Mouse (Mus musculus) thymus, postnatal 36 days (tissue): ENCODE measurements around the gene Gne.
A peak's percentile ranks its signal among the peaks of the same experiment; 100 is the strongest.

ENCODE experiments used
- DNase-seq, 2 experiments: peaks; one replicate each; pipeline ENCODE4 v3.0.0; 2022; ENCODE audit warnings: mixed read lengths in 2 of 2

Gene Gne

DNA sequence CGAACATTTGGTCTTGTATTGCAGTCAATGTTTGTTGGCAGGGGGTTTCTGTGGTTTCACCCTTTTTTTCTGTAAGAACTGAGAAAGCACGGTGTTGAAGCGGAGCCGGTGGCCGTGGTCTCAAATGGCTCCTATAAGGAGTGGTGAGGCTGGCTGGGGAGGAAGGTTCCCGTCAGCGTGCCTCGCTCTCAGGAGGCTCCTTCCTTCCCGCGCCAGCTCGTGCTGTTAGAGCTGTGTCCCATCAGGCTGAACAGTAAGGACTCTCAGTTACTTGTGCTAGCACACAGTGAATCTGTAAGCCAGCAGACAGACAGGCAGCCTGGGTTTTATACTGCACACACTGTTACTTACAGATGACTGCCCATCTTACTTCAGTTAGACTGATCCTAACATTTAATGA, 61.2 kb downstream of the Gne start:
- DNase-seq: peak; percentile 19 to 32

DNA sequence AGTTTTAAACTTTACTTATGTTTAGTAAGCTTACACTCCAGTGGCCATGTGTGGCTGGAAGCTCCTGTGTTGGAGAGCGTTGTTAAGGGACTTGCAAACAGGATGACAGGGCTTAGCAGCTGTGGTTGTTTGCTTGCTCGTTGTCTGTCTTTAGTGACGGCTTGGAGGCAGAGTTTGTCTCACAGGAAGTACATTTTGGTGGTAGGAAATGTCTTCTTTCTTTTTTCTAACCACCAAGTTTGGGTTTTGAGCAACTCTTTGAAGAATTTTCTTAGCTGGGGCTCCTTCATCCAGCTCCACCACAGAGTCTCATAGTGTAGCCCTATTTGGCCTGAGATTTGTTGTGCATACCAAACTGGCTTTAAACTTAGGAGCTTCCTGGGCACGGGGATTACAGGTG, 61.7 kb downstream of the Gne start:
- peak; percentile 23 to 35 for DNase-seq

DNA sequence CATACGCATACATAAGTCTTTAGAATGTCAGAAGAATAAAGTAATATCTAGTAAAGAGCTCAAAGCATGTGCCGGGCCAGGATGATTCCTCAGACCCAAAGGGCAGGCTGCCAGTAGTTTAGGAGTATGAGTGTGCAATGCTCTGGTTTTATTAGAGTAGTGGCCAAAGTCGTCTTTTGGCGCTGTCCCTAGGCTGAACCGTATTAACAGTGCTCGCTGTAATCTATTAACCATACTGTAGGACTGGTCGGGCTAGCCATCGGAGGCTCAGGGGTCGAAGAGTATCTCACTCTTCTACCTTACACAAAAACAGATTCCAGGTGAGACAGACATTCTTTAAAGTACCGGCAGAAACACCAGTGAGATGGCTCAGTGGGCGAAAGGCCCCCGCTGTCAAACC, 67.2 kb downstream of the Gne start:
- DNase-seq: no peak

DNA sequence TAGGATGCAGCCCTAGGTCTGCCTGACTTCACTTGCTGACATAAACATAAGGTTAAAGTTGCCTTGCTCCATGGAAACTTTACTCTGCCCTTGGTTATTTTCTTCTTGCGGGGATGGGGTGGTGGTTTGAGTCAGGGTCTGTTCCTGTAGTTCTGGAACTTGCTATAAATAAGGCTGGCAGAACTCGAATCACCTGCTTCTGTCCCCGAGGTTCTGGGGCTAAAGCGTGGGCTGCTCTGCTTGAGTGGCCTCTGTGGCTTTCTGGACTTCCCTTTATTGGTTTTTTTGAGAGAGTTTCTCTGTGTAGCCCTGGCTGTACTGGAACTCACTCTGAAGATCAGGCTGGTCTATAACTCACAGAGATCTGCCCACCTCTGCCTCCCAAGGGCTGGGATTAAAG, 67.9 kb downstream of the Gne start:
- no peak for DNase-seq

DNA sequence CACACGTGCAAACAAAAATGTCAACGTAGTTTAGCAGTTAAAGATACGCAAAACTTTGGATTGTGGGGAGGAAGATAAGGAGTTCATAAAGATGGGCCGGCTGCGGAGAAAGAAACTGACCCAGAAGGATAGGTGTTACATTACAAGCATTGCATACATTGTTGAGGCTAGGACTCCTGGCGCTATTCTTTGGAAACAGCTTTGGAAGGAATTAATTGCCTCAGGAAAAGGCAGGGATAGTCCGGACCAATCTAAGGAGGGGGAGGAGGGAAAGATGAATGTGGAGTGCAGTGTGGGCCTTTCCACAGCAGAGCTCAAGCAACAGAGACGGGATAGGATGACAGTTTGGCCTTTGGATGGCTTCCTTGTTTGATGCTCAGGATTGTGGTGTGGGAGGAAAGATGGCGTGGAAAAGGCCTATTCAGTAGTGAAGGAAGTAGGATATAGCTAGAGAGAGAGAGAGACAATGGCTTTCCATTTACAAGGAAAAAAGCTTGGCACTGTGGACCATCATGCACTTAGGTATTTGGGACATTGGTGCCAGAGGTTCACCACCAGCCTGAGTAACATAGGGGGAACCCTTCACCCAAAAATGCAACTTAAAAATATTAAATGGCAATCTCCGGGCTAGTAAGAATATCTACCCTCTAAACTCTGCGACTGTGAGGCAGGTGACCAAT, 70.4 kb downstream of the Gne start:
- DNase-seq: no peak

- peak; percentile 85 to 91 for DNase-seq
These were observed 71.3 kb downstream of the Gne start for GRCm38 (mm10) chr4:44012376-44013367.

GRCm38 (mm10) chr4:44011799-44012198, 72.2 kb downstream of the Gne start:
- no peak for DNase-seq

GRCm38 (mm10) chr4:44010893-44011292, 73.1 kb downstream of the Gne start:
- DNase-seq: no peak

GRCm38 (mm10) chr4:44010176-44010575, 73.8 kb downstream of the Gne start:
- DNase-seq: no peak

DNA sequence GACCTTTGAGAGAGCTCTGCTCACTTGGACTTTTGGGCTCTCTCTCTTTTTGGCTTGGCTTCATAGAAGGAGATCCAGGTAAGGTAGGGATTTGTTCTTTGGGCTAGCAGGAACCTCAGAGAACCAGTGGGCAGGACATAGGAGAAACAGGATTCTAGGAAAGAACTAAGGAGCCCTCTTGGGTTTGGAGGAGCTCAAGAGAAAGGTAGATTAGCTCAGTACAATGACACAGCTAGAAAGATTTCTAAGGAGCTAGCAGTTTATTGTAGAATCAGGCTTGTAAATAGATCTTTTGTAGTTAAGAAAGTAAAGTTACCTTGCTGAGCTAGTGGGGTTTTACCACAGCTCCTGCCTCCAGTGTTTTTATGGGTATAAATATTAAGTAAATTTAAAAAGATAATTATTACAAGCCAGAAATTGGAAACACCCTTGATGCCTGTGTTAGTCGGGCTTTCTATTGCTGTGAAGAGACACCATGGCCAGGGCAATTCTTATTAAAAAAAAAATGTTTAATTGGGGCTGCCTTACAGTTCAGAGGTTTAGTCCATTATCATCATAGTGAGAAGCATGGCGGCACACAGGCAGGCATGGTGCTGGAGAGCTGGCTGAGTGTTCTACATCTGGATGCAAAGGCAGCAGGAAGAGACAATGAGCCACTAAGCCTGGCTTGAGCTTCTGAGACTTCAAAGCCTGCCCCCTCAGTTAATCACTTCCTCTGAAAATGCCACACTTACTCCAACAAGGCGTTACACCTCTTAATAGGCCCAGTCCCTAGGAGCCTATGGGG, 79.2 kb downstream of the Gne start:
- no peak for DNase-seq

GRCm38 (mm10) chr4:44004126-44004525, 79.9 kb downstream of the Gne start, which contains the start of gene Clta:
TSS of gene Clta (plus strand) at chr4:44004452.
- no peak for DNase-seq

DNA sequence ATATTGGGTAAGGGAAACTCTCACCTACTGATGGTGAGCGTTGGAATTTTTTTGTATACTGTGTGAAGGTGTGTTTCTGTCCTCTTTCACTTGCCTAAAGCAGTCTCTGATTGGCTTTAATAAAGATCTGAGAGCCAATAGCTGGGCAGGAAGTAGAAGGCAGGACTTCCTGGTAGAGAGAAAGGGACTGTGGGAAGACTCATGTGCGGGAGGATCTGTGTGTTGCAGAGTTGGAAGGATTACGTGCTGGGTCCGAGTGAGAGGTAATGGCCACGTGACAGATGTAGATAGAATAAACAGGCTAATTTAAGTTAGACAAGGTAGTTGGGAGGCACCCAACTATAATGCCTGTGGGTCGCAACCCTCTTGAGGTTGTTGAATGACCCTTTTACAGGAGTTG, 80.4 kb downstream of the Gne start:
- no peak for DNase-seq

DNA sequence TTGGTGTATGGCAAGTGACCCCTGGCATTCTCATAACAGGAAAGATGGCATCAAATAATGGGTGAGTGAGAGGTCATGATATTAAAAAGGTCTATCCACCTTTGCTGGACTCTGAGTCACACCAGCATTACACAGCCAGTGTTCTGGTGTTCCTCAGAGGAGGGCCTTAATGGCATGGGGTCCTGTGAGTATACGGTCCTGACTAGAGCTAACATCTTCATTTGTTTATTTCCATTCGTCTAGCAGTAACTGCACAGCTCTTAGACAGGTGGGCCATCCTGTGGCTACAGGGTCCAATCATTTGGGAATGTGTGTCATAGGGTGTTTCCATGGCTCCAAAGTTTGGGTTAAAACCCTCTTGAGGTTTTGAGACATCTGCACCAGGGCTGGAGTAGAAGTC, 89.6 kb downstream of the Gne start:
- no peak for DNase-seq

DNA sequence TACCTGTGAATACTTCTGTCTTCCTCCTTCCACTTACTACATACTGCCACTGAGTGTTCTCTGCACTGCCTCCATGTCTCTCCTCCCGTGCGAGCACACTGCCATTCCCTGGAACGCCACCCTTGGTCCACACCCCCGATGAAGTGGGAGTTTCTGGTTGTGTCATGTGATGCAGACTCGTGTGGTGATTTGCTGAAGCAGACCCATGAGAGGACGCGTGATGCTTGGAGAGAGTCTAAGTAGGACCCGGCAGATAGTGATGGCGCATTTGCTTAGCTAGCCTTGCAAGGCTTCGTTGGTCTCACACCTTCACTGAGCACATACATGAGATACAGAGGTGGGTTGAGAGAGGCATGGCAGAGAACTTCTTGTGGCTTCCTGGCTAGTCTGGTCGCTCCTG, 90.9 kb downstream of the Gne start:
- DNase-seq: no peak

DNA sequence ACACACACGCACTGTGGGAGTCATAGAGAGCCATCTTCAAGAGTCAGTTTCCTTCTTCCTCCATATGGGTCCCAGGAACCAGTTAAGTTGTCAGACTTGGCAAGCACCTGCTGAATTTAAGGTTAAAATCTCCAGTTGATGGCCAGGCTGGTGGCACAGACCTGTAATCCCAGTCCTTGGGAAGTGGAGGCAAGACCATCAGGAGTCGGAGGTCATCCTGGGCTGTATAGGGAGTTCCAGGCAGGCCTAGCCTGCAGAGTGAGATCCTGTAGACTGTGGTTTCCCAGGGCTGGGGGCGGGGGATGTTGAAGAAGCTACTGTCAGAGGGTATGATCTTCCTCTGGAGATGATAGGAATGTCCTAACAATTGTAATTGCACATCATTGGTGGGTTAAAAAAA, 95.0 kb downstream of the Gne start:
- DNase-seq: no peak

DNA sequence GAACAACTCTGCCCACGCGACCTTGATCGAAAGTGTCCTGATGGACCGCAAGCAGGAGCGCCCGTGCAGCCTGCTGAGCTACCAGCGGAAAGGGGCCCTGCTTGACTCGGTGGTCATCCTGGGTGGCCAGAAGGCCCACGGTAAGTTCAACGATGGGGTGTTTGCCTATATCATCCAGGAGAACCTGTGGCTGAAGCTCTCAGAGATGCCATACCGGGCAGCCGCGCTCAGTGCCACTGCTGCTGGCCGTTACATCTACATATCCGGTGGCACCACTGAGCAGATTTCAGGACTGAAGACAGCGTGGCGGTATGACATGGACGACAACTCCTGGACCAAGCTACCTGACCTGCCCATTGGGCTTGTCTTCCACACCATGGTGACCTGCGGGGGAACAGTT, 99.7 kb downstream of the Gne start:
- DNase-seq: no peak
